Mouse (Mus musculus) C2C12 (cell line): ENCODE results near the gene Qrfp. TPM values are rescaled to one million over a fixed set of nuclear protein-coding genes. Genes with fewer than 3 reads are reported as not detected.
A peak's percentile ranks its signal among the peaks of the same experiment; 100 is the strongest.

Source experiments
- H3K27me3 ChIP-seq: one replicate; pipeline ENCODE4 v1.6.1; 2011; ENCODE audit not compliant: control insufficient read depth, insufficient read depth, insufficient read length
- H3K36me3 ChIP-seq: one replicate; pipeline ENCODE4 v1.6.1; 2011; ENCODE audit not compliant: control insufficient read depth, insufficient read depth
- H3K4me3 ChIP-seq: one replicate; pipeline ENCODE4 v1.5.1; 2011; ENCODE audit warnings: mild to moderate bottlenecking, control low read depth; ENCODE audit not compliant: poor library complexity, insufficient read depth, severe bottlenecking
- H3K79me2 ChIP-seq: one replicate; pipeline ENCODE4 v1.6.1; 2011; ENCODE audit not compliant: control insufficient read depth, insufficient read depth
- H3K79me3 ChIP-seq: one replicate; pipeline ENCODE4 v1.6.1; 2011; ENCODE audit warnings: low read depth, control low read depth
- H3ac ChIP-seq: one replicate; pipeline ENCODE3; 2011; ENCODE audit warnings: low read depth; ENCODE audit not compliant: control insufficient read depth, insufficient read length
- CEBPB ChIP-seq: IDR thresholded peaks from one replicate; pipeline ENCODE4 v1.6.1; 2011; ENCODE audit warnings: low read depth, mild to moderate bottlenecking, control low read depth, moderate library complexity
- CTCF ChIP-seq: IDR thresholded peaks from one replicate; pipeline ENCODE4 v1.5.1; 2011; ENCODE audit not compliant: control insufficient read depth, insufficient read depth, insufficient read length
- FOSL1 ChIP-seq: IDR thresholded peaks from one replicate; pipeline ENCODE4 v1.8.0; 2011; ENCODE audit warnings: mild to moderate bottlenecking, low read length; ENCODE audit not compliant: poor library complexity, insufficient read depth, severe bottlenecking
- MAX ChIP-seq: IDR thresholded peaks from one replicate; pipeline ENCODE4 v1.6.1; 2011; ENCODE audit warnings: mild to moderate bottlenecking, control low read depth
- MYOD1 ChIP-seq: IDR thresholded peaks from one replicate; pipeline ENCODE4 v1.6.1; 2011; ENCODE audit warnings: low read depth; ENCODE audit not compliant: control insufficient read depth, insufficient read length
- MYOG ChIP-seq: IDR thresholded peaks from one replicate; pipeline ENCODE4 v1.6.1; 2011; ENCODE audit not compliant: control insufficient read depth, insufficient read length; ENCODE audit errors: extremely low read depth
- USF1 ChIP-seq: IDR thresholded peaks from one replicate; pipeline ENCODE4 v1.6.1; 2011; ENCODE audit warnings: low read depth, mild to moderate bottlenecking, control low read depth, moderate library complexity
- polyA plus RNA-seq: library from polyadenylated mRNA; unstranded; fragments of >200 nt; fragmentation: generic; extraction: Trizol; gene quantifications from one replicate; pipeline ENCODE4 v1.2.1, GENCODE M21; 2012; ENCODE audit warnings: missing spikeins

Qrfp gene
- polyA plus RNA-seq, 1 experiment, result 4.1 TPM

DNA sequence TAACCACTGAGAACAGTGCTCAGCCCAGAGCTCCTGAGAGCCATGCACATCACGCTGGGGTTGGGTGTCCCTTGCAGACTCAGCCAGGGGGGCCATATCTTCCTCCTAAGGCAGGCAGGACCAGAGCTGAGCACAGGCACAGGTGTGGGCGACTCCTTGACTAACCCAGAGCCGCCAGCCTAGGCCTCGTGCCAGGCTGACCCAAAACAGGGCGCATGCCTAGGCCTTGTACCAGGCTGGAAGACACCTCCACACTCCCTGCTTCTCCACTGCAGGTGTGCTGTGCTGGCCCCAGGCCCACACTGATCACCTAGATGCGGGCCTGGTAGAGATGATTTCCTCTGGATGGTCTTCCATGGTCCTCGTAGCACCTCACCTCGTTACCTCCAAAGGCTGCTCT is 7.6 kb downstream of the Qrfp start:
- H3K79me2 ChIP-seq, result peaks cover 4% of the 10 kb centered on the region
- peak overlapping the region; percentile 49 for H3ac ChIP-seq
- H3K36me3 ChIP-seq, result peaks cover 67% of the 10 kb centered on the region
- no peak overlapping the region for H3K4me3 ChIP-seq
- TF ChIP-seq FOSL1 (no peak), USF1 (no peak), MAX (no peak), MYOG (no peak), CTCF (no peak), CEBPB (no peak), MYOD1 (no peak)
- no peaks in the 10 kb centered on the region for H3K27me3 ChIP-seq
- peaks cover under 1% of the 10 kb centered on the region for H3K79me3 ChIP-seq

DNA sequence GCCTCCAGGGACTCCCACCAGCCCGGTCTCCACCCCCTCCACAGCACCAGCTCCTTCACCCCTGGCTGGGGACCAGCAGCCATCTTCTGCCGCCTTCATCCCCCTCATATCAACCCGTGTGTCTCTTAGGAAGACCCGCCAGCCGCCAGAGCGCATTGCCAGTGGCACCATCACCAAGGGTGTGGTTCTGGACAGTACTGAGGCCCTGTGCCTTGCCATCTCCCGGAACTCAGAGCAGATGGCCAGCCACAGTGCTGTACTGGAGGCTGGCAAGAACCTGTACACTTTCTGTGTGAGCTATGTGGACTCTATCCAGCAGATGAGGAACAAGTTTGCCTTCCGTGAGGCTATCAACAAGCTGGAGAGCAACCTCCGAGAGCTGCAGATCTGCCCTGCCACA is 9.0 kb downstream of the Qrfp start:
- Histone ChIP-seq H3K27me3 (no peaks in the 10 kb centered on the region), H3K79me2 (no peaks in the 10 kb centered on the region), H3K36me3 (peaks cover 81% of the 10 kb centered on the region), H3ac (no peak overlapping the region), H3K4me3 (no peak overlapping the region), H3K79me3 (no peaks in the 10 kb centered on the region)
- TF ChIP-seq USF1, result no peak
- TF ChIP-seq MYOD1, result no peak
- TF ChIP-seq CTCF, result no peak
- no peak for TF ChIP-seq MAX
- no peak for TF ChIP-seq CEBPB
- TF ChIP-seq FOSL1, result no peak
- no peak for TF ChIP-seq MYOG

DNA sequence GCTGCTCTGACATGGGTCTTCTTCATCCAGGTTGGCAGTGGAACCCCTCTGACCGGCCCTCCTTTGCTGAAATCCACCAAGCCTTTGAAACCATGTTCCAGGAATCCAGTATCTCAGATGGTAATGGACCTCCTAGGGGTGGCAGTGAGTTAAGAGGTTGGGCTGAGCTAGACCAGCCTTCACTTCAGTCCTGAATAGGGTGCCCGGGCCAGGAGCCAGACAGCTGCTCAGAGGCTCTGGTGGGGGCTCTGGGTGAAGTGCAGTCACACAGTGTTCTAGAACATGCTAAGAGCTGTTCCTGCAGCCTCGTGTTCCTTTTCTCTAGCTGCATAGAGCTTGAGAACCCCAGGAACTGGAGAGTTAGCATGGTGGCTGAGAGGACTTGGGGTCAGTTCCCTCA is 13.4 kb downstream of the Qrfp start:
- no peaks in the 10 kb centered on the region for H3K79me2 ChIP-seq
- peaks cover 91% of the 10 kb centered on the region for H3K36me3 ChIP-seq
- H3ac ChIP-seq, result no peak overlapping the region
- no peak overlapping the region for H3K4me3 ChIP-seq
- no peak for TF ChIP-seq MYOD1
- TF ChIP-seq FOSL1, result no peak
- no peak for TF ChIP-seq CTCF
- TF ChIP-seq CEBPB, result no peak
- TF ChIP-seq USF1, result no peak
- no peaks in the 10 kb centered on the region for H3K27me3 ChIP-seq
- H3K79me3 ChIP-seq, result no peaks in the 10 kb centered on the region

DNA sequence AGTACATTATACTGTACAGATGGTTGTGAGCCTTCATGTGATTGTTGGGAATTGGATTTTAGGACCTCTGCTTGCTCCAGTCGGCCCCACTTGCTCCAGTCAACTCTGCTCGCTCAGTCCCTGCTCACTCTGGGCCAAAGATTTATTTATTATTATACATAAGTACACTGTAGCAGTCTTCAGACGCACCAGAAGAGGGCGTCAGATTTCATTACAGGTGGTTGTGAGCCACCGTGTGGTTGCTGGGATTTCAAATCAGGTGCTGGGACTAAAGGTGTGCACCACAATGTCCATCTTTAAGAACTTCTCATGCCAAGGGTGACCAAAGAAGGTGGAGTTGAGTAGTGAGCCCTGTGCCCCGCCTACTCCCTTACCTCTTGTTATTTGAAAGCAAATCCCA is 17.8 kb downstream of the Qrfp start:
- no peak for TF ChIP-seq MYOG
- TF ChIP-seq FOSL1, result no peak
- H3K4me3 ChIP-seq, result no peak overlapping the region
- peaks cover 3% of the 10 kb centered on the region for H3K79me3 ChIP-seq

DNA sequence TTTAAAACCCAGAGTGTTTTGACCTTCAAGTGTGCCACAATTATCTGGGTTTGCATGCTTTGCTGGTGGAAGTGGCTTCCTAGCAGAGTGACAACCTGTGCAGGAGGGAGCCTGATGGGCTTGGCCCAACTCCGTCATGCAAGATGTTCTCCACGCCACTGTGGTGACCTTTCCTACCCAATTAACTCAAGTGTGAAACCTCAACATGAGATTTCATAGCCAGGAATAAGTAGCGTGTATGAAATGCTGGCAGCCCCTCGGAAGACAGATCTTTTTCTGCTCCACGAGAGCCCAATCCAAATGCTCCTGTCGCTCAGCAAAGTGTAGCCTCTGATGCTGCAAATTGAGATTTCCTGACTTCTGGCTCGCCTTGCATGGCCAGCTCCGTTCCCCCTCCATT is 19.1 kb downstream of the Qrfp start:
- peaks cover 17% of the 10 kb centered on the region for H3K79me2 ChIP-seq
- no peak overlapping the region for H3ac ChIP-seq
- no peak for TF ChIP-seq CTCF
- no peak for TF ChIP-seq USF1
- TF ChIP-seq MYOG, result no peak
- no peak for TF ChIP-seq CEBPB
- no peak for TF ChIP-seq MYOD1
- no peak for TF ChIP-seq FOSL1
- no peak for TF ChIP-seq MAX
- peaks cover 92% of the 10 kb centered on the region for H3K36me3 ChIP-seq
- H3K79me3 ChIP-seq, result peaks cover 5% of the 10 kb centered on the region
- H3K4me3 ChIP-seq, result no peak overlapping the region
- H3K27me3 ChIP-seq, result no peaks in the 10 kb centered on the region

More for the DNA sequence above, 17.8 kb downstream of the Qrfp start:
- Histone ChIP-seq H3K27me3 (no peaks in the 10 kb centered on the region), H3K79me2 (peaks cover 12% of the 10 kb centered on the region), H3K36me3 (peaks cover 92% of the 10 kb centered on the region), H3ac (no peak overlapping the region)

DNA sequence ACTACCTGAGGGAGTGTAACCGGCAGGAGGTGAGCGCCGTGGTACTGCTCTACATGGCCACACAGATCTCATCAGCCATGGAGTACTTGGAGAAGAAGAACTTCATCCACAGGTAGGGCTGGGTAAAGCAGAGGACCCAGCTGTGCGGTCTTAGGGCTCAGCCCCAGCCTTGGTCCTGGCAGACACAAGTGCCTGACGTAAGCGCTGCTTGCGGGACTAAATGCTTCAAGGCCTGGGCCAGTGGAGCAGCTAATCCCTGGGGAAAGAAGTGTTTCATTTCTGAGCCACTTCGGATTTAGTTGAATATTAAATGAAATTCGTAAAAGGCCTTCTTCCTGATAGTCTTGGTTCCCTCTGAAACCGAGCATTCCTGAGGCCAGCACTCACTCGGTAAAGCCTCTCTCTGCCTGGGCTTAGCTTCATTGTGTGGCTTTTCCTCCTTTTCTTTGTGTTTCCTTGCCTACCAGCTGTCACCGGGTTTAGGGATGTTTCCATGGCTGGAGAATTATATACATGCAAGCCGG is 19.6 kb downstream of the Qrfp start:
- Histone ChIP-seq H3K36me3 (peaks cover 92% of the 10 kb centered on the region), H3ac (no peak overlapping the region), H3K79me2 (peaks cover 17% of the 10 kb centered on the region), H3K27me3 (no peaks in the 10 kb centered on the region), H3K79me3 (peaks cover 5% of the 10 kb centered on the region), H3K4me3 (no peak overlapping the region)
- TF ChIP-seq CEBPB (no peak), MYOD1 (no peak), MYOG (no peak), USF1 (no peak), MAX (no peak), FOSL1 (no peak), CTCF (no peak)
